Mouse (Mus musculus) kidney, postnatal 0 days (tissue): Measurements from ENCODE around the gene Samd9l. TPM values are rescaled to one million over a fixed set of nuclear protein-coding genes. Genes with fewer than 3 reads are reported as not detected.
A peak's percentile ranks its signal among the peaks of the same experiment; 100 is the strongest.
"Not testable (repeated sequence)": the region's sequence is repeated elsewhere in the genome, so short reads cannot be mapped to it uniquely, and the experiment has no call there.

Experiments
- ATAC-seq: fragments of 200-750 bp; cut with Nextera tagmentation; replicated peaks from 2 replicates; pipeline ENCODE4 v1.8.0; 2017; ENCODE audit warnings: low read depth, moderate number of reproducible peaks, moderate TSS enrichment, moderate library complexity; ENCODE audit not compliant: low FRiP score
- DNase-seq: peaks from one replicate; pipeline ENCODE4 v3.0.0-alpha.2; 2016; ENCODE audit warnings: low spot score
- H3K27ac ChIP-seq: fragments of 300-500 bp; sonication (generic); 2 replicates; pipeline ENCODE4 v1.5.1; 2014; ENCODE audit warnings: mild to moderate bottlenecking
- H3K27me3 ChIP-seq: fragments of 300-500 bp; sonication (generic); 2 replicates; pipeline ENCODE4 v1.6.1; 2014; ENCODE audit warnings: low read length, mixed read lengths; ENCODE audit not compliant: insufficient read depth
- H3K36me3 ChIP-seq: fragments of 300-500 bp; sonication (generic); 2 replicates; pipeline ENCODE4 v1.6.1; 2014; ENCODE audit warnings: low read length, mixed read lengths; ENCODE audit not compliant: insufficient read depth
- H3K4me1 ChIP-seq: fragments of 300-500 bp; sonication (generic); replicated peaks from 2 replicates; pipeline ENCODE4 v1.6.1; 2014; ENCODE audit warnings: antibody characterized with exemption, low read length, mixed read lengths; ENCODE audit not compliant: insufficient read depth
- H3K4me2 ChIP-seq: fragments of 300-500 bp; sonication (generic); 2 replicates; pipeline ENCODE4 v1.6.1; 2014; ENCODE audit warnings: mild to moderate bottlenecking, low read length, moderate library complexity, mixed read lengths
- H3K4me3 ChIP-seq: fragments of 300-500 bp; sonication (generic); replicated peaks from 2 replicates; pipeline ENCODE4 v1.5.1; 2014; ENCODE audit warnings: low read depth, low read length
- H3K9ac ChIP-seq: fragments of 300-500 bp; sonication (generic); 2 replicates; pipeline ENCODE4 v1.6.1; 2014; ENCODE audit warnings: low read depth, low read length
- H3K9me3 ChIP-seq: fragments of 300-500 bp; sonication (generic); replicated peaks from 2 replicates; pipeline ENCODE4 v1.6.1; 2016; ENCODE audit warnings: low read length, inconsistent platforms, mixed read lengths
- CTCF ChIP-seq: IDR thresholded peaks from 2 replicates; pipeline ENCODE4 v1.5.1; 2016; ENCODE audit warnings: antibody characterized with exemption, low read depth, mild to moderate bottlenecking, moderate library complexity
- WGBS: fragments of 180-500 bp; shearing (Covaris S2); extraction: QIAGEN DNeasy Blood & Tissue Kit; methylation state at CpG from one replicate; pipeline ENCODE4 v1.1.7; 2014; 5-methylcytosine and 5-hydroxymethylcytosine counted together
- polyA plus RNA-seq: library from polyadenylated mRNA; unstranded; fragments of >200 nt; fragmentation: Nextera tagmentation; extraction: Ambion mirVana; gene quantifications from 2 replicates; pipeline ENCODE4 v1.2.1, GENCODE M21; 2015

Gene Samd9l
- polyA plus RNA-seq, 1 experiment from 2014 or later: 17.3 TPM

DNA sequence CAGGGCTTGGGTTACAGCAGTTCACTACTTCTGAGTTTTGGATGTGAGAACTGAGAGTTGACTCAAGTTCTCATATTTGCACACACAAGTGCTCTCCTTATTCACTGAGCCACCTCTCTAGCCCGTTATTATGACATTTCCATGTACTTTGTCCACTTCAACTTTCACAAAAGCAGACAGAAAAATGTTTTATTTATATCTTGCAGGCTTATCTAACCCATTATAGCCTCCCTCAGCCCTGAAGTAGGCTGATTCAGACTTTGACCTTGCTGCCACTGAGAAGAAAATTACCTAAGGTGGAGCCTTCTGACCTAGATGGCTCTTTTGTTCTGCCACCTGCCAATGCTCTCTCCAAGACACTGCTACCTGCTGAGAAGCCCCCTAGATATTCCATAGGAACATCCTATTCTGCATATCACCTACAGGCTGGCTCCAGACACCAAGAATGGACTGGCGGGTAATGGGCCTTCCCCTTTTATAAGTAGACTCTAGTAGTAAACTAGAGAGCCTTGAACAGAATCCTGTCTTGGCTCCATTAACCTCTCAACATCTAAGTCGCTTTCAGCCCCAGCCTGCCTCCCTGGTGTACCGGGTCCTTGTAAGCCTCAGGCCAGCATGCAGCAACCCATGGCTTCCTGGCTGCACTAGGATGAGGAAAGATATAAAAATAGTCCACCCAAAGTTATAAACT is 3.3 kb downstream of the Samd9l start:
- not testable (repeated sequence) for H3K27ac ChIP-seq, DNase-seq

DNA sequence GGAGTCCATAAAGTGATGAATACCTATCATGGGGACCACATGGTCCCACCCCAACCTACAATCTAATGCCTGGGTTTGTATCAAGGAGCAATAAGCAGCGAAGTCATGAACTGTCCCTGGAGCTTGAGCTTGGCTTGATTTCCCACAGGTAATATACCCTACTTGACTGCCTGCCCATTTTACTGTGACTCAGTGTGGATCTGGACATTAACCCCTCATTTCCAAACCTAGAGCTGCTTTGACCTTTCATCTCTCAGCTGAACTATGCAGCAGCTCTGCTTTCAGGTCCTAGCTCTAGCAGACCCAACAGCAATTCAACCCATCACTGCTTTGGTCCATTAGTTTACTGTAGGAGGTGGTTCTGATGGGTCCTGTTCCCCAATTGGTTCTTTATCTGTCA is 9.4 kb downstream of the Samd9l start:
- Histone ChIP-seq H3K9me3 (no peaks in the 10 kb centered on the region), H3K27ac (no peak overlapping the region), H3K27me3 (no peaks in the 10 kb centered on the region), H3K9ac (no peak overlapping the region), H3K4me2 (no peak overlapping the region), H3K36me3 (no peaks in the 10 kb centered on the region), H3K4me3 (no peak overlapping the region), H3K4me1 (no peaks in the 10 kb centered on the region)
- WGBS: 80% methylated on average over 1 of the region's 1 CpGs
- TF ChIP-seq CTCF: no peak
- no peak for ATAC-seq
- DNase-seq: no peak

More for the DNA sequence above, 3.3 kb downstream of the Samd9l start:
- peak overlapping the region; percentile 37; the same call in 1 of the 2 replicates for H3K4me2 ChIP-seq
- H3K4me3 ChIP-seq, H3K9me3 ChIP-seq, ATAC-seq, H3K36me3 ChIP-seq, H3K9ac ChIP-seq, H3K4me1 ChIP-seq, H3K27me3 ChIP-seq: not testable (repeated sequence)
- WGBS: 64% methylated on average over 4 of the region's 4 CpGs

DNA sequence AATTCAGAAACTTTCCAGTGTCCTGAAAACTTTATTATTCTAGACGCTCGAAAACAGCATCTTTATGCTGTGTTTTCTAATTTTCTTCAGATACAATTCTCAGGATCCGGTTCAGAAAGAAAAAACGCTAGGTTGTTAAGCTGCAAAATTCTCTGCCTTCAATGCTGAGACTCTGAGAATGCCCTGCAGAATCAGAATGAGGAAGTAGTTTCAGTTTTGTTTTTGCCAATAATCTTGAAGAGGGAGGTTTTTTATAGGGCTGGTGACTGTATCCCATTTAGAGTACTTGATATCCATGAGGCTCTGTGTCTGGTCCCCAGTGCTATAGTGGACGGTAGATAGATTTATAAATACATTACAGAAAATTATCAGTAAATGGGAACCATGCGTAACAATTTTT is 12.8 kb downstream of the Samd9l start:
- H3K9ac ChIP-seq: no peak overlapping the region
- no peaks in the 10 kb centered on the region for H3K36me3 ChIP-seq
- WGBS: 83% methylated on average over 6 of the region's 6 CpGs
- no peak for ATAC-seq
- TF ChIP-seq CTCF: no peak
- H3K27me3 ChIP-seq: no peaks in the 10 kb centered on the region
- no peaks in the 10 kb centered on the region for H3K4me1 ChIP-seq
- H3K27ac ChIP-seq: 0 out of 2 replicates have a peak overlapping the region, but pooled peaks have one; percentile 13
- H3K4me2 ChIP-seq: no peak overlapping the region
- no peak overlapping the region for H3K4me3 ChIP-seq
- DNase-seq: peak; percentile 4
- no peaks in the 10 kb centered on the region for H3K9me3 ChIP-seq

GRCm38 (mm10) chr6:3384816-3385215 is 14.6 kb downstream of the Samd9l start:
- DNase-seq, H3K36me3 ChIP-seq, H3K4me2 ChIP-seq, H3K27me3 ChIP-seq, H3K4me1 ChIP-seq, H3K9me3 ChIP-seq, H3K4me3 ChIP-seq, H3K9ac ChIP-seq, H3K27ac ChIP-seq: not testable (repeated sequence)
- peak; percentile 89 for ATAC-seq

GRCm38 (mm10) chr6:3384115-3384791 is 15.1 kb downstream of the Samd9l start:
- WGBS: 10% methylated on average over 1 of the region's 4 CpGs
- H3K27me3 ChIP-seq, H3K4me3 ChIP-seq, DNase-seq, H3K36me3 ChIP-seq, H3K9me3 ChIP-seq, H3K9ac ChIP-seq, H3K4me2 ChIP-seq, H3K27ac ChIP-seq, H3K4me1 ChIP-seq: not testable (repeated sequence)
- peak; percentile 84; the same call in 1 of the 2 replicates for ATAC-seq

GRCm38 (mm10) chr6:3379146-3379545 is 20.2 kb downstream of the Samd9l start:
- Histone ChIP-seq H3K36me3 (0 out of 2 replicates have a peak, but pooled peaks cover 11% of the 10 kb centered on the region), H3K4me1 (no peaks in the 10 kb centered on the region), H3K4me2 (no peak overlapping the region), H3K9ac (no peak overlapping the region), H3K27me3 (no peaks in the 10 kb centered on the region), H3K27ac (no peak overlapping the region), H3K9me3 (peaks cover 6% of the 10 kb centered on the region; the same call in 1 of the 2 replicates), H3K4me3 (no peak overlapping the region)
- DNase-seq: no peak
- no peak for ATAC-seq
- WGBS: 94% methylated on average over 2 of the region's 2 CpGs
- no peak for TF ChIP-seq CTCF
